Mouse (Mus musculus) myocyte (in vitro differentiated cells): Measurements from ENCODE around the gene Tinag. TPM values are rescaled to one million over a fixed set of nuclear protein-coding genes. Genes with fewer than 3 reads are reported as not detected.

Experiments used
- H3K27me3 ChIP-seq: one replicate; pipeline ENCODE4 v1.6.1; 2011; ENCODE audit not compliant: control insufficient read depth, insufficient read depth, insufficient read length
- H3K36me3 ChIP-seq: one replicate; pipeline ENCODE4 v1.6.1; 2011; ENCODE audit not compliant: control insufficient read depth, insufficient read depth
- H3K4me2 ChIP-seq: one replicate; pipeline ENCODE4 v1.6.1; 2011; ENCODE audit warnings: low read depth, control low read depth
- H3K4me3 ChIP-seq: one replicate; pipeline ENCODE4 v1.5.1; 2011; ENCODE audit warnings: mild to moderate bottlenecking, control low read depth, moderate library complexity
- H3K79me2 ChIP-seq: one replicate; pipeline ENCODE4 v1.6.1; 2011; ENCODE audit not compliant: control insufficient read depth, insufficient read depth
- H3ac ChIP-seq: one replicate; pipeline ENCODE4 v1.6.1; 2011; ENCODE audit not compliant: control insufficient read depth, insufficient read length
- CEBPB ChIP-seq: IDR thresholded peaks from 2 replicates; pipeline ENCODE4 v1.6.1; 2011; ENCODE audit warnings: mild to moderate bottlenecking, moderate library complexity; ENCODE audit not compliant: poor library complexity, insufficient read depth, severe bottlenecking
- E2F4 ChIP-seq: IDR thresholded peaks from one replicate; pipeline ENCODE4 v1.6.1; 2011; ENCODE audit warnings: mild to moderate bottlenecking, control low read depth, moderate library complexity; ENCODE audit not compliant: insufficient read depth
- MAX ChIP-seq: IDR thresholded peaks from one replicate; pipeline ENCODE4 v1.6.1; 2011; ENCODE audit warnings: low read depth, mild to moderate bottlenecking, control low read depth
- MYOD1 ChIP-seq, 3 experiments: IDR thresholded peaks; one replicate each; pipeline ENCODE4 v1.6.1; 2011; ENCODE audit warnings: control low read depth in 2 of 3, low read depth in 2 of 3, mild to moderate bottlenecking in 2 of 3, moderate library complexity in 1 of 3; ENCODE audit not compliant: insufficient read length in 2 of 3, control insufficient read depth in 1 of 3
- MYOG ChIP-seq, 3 experiments: IDR thresholded peaks; one replicate each; pipeline ENCODE4 v1.6.1; 2011; ENCODE audit warnings: control low read depth in 2 of 3, low read depth in 2 of 3, mild to moderate bottlenecking in 2 of 3; ENCODE audit not compliant: insufficient read length in 2 of 3, control insufficient read depth in 1 of 3, insufficient read depth in 1 of 3
- POLR2A ChIP-seq: IDR thresholded peaks from one replicate; pipeline ENCODE4 v1.6.1; 2011; ENCODE audit warnings: low read depth, mild to moderate bottlenecking, control low read depth, moderate library complexity; ENCODE audit not compliant: insufficient read length
- POLR2AphosphoS2 ChIP-seq: IDR thresholded peaks from one replicate; pipeline ENCODE4 v1.6.1; 2011; ENCODE audit warnings: low read depth, control low read depth; ENCODE audit not compliant: insufficient read length
- REST ChIP-seq: IDR thresholded peaks from one replicate; pipeline ENCODE4 v1.6.1; 2011; ENCODE audit warnings: mild to moderate bottlenecking, control low read depth, moderate library complexity; ENCODE audit not compliant: insufficient read depth, insufficient read length
- SRF ChIP-seq: IDR thresholded peaks from one replicate; pipeline ENCODE4 v1.6.1; 2011; ENCODE audit warnings: low read depth; ENCODE audit not compliant: control insufficient read depth, insufficient read length
- TCF12 ChIP-seq: IDR thresholded peaks from one replicate; pipeline ENCODE4 v1.6.1; 2011; ENCODE audit warnings: mild to moderate bottlenecking, control low read depth; ENCODE audit not compliant: poor library complexity, insufficient read depth, severe bottlenecking
- TCF3 ChIP-seq: IDR thresholded peaks from one replicate; pipeline ENCODE4 v1.6.1; 2011; ENCODE audit warnings: low read depth, control low read depth; ENCODE audit not compliant: insufficient read length
- USF1 ChIP-seq: IDR thresholded peaks from one replicate; pipeline ENCODE4 v1.6.1; 2011; ENCODE audit warnings: low read depth, mild to moderate bottlenecking, control low read depth, moderate library complexity
- polyA plus RNA-seq: library from polyadenylated mRNA; unstranded; fragments of >200 nt; fragmentation: generic; extraction: Trizol; gene quantifications from one replicate; pipeline ENCODE4 v1.2.1, GENCODE M21; 2012; ENCODE audit warnings: missing spikeins

Tinag gene
- polyA plus RNA-seq, 1 experiment: not detected

DNA sequence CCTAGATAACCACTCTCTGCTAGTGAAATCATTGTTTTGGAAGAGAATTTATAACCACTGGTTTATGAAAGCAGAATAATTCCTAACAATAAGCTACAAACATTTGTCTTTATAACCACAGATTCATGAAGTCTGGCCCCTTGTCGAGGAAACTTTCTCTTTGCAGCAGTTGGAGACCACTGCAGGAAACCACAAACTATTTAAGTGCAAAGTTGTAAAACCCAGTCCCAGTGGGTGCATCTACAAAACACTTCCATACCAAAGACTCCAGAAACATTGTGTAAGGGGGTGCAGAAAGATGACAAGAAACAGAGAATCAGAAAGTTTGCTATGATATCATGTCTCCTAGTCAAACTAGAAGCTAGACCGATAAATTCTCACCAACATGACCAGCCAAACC lies 5.8 kb upstream of the Tinag start:
- TF ChIP-seq POLR2A: no peak
- no peak for TF ChIP-seq MYOD1 (IDR thresholded peaks at IDR 0.05; ENCODE audit: control insufficient read depth in 1 of 3, insufficient read length in 2 of 3, low read depth in 2 of 3)
- TF ChIP-seq TCF3: no peak
- TF ChIP-seq USF1: no peak
- no peak for TF ChIP-seq MYOG (IDR thresholded peaks at IDR 0.05; ENCODE audit: control insufficient read depth in 1 of 3, insufficient read depth in 1 of 3, insufficient read length in 2 of 3, low read depth in 2 of 3)
- no peak for TF ChIP-seq TCF12
- TF ChIP-seq REST: no peak
- no peak for TF ChIP-seq CEBPB
- TF ChIP-seq SRF: no peak
- no peak for TF ChIP-seq POLR2AphosphoS2
- TF ChIP-seq E2F4: no peak
- TF ChIP-seq MAX: no peak
- no peak overlapping the region for H3K4me3 ChIP-seq

DNA sequence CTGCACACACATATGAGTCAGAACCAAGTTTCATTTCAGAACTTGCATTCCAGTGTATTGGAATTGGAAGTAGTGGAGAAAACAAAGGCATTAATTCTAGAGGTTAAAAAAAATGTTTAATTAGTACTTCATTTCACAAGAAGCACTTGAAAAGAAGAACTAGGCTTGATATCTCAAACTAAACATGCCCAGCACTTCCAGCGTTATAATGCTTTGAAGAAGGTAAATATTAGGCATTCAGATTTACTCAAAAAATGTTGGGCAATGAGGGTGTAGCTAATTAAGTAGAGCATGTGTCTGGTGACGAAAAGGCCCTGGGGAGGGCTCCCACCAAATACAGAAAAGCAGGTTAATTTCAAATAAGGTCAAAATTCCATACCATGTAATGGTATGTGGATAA lies 4.1 kb upstream of the Tinag start:
- Histone ChIP-seq H3K4me3 (no peak overlapping the region), H3K36me3 (no peaks in the 10 kb centered on the region), H3K79me2 (no peaks in the 10 kb centered on the region), H3K4me2 (no peak overlapping the region), H3K27me3 (no peaks in the 10 kb centered on the region), H3ac (no peak overlapping the region)
- no peak for TF ChIP-seq CEBPB
- no peak for TF ChIP-seq TCF3
- no peak for TF ChIP-seq POLR2A
- TF ChIP-seq SRF: no peak
- TF ChIP-seq USF1: no peak
- TF ChIP-seq REST: no peak
- no peak for TF ChIP-seq MAX
- TF ChIP-seq E2F4: no peak
- TF ChIP-seq TCF12: no peak
- no peak for TF ChIP-seq MYOG (IDR thresholded peaks at IDR 0.05; ENCODE audit: control insufficient read depth in 1 of 3, insufficient read depth in 1 of 3, insufficient read length in 2 of 3, low read depth in 2 of 3)
- TF ChIP-seq MYOD1 (IDR thresholded peaks at IDR 0.05; ENCODE audit: control insufficient read depth in 1 of 3, insufficient read length in 2 of 3, low read depth in 2 of 3): no peak
- no peak for TF ChIP-seq POLR2AphosphoS2

More for the DNA sequence above, 5.8 kb upstream of the Tinag start:
- Histone ChIP-seq H3K27me3 (no peaks in the 10 kb centered on the region), H3ac (no peak overlapping the region), H3K36me3 (no peaks in the 10 kb centered on the region), H3K4me2 (no peak overlapping the region), H3K79me2 (no peaks in the 10 kb centered on the region)

DNA sequence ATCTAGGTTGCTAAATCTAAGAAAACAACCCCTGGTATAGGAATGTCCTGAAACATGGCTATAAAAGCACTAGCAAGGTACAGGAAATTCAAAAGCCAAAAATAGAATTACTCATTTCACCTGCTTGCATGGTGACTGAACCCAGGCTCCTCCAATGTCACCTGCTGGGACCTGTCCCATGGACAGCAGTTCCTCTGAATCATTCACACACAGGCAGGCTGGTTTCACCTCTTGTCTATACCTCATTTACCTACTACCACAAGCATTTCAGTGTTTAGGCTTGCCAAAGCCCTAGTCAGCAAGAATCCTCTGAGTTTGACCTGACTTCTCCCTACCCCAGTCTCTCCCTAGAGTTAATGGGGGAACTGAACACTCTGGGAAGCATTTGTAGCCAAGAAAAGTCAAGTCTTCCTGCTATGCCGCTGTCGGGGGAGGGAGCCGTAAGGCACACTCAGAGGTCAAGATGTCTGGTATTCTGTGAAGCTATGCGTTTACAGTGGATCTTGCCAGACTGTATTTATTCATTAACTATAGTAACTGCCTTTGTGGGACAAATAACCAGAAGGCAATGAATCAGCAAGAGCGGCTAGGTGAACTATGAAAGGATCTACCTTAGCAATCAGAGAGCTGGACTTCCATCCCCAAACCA lies 597 bp upstream of the Tinag start:
- Histone ChIP-seq H3K27me3 (no peaks in the 10 kb centered on the region), H3K36me3 (no peaks in the 10 kb centered on the region), H3K4me2 (no peak overlapping the region), H3K79me2 (no peaks in the 10 kb centered on the region), H3K4me3 (no peak overlapping the region), H3ac (no peak overlapping the region)
- no peak for TF ChIP-seq MAX
- no peak for TF ChIP-seq USF1
- TF ChIP-seq MYOG (IDR thresholded peaks at IDR 0.05; ENCODE audit: control insufficient read depth in 1 of 3, insufficient read depth in 1 of 3, insufficient read length in 2 of 3, low read depth in 2 of 3): no peak
- no peak for TF ChIP-seq POLR2A
- no peak for TF ChIP-seq MYOD1 (IDR thresholded peaks at IDR 0.05; ENCODE audit: control insufficient read depth in 1 of 3, insufficient read length in 2 of 3, low read depth in 2 of 3)
- no peak for TF ChIP-seq TCF3
- TF ChIP-seq SRF: no peak
- no peak for TF ChIP-seq CEBPB
- no peak for TF ChIP-seq POLR2AphosphoS2
- no peak for TF ChIP-seq TCF12
- no peak for TF ChIP-seq REST
- no peak for TF ChIP-seq E2F4

DNA sequence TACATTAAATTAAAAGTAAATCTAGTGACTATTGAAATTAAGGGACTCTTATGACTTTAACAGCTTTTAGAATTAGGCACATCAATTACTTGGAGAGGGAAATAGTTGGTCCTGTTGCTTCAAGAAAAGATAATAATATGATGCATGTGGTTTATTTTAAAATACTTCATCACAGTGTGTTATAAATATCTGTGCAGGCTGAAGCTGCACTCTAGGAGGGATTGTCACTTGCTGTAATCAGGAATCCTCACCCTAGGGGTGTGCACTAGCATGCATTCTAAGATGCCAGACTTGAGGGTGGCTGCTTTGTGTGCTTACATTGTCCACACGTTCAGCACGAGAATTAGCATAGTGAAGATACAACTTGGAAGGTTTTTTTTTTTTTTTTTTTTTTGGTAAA lies 10.2 kb downstream of the Tinag start:
- TF ChIP-seq E2F4 (no peak), TCF3 (no peak), USF1 (no peak), REST (no peak), MYOG (IDR thresholded peaks at IDR 0.05; ENCODE audit: control insufficient read depth in 1 of 3, insufficient read depth in 1 of 3, insufficient read length in 2 of 3, low read depth in 2 of 3) (no peak)

More for the DNA sequence above, 10.2 kb downstream of the Tinag start:
- Histone ChIP-seq H3K4me2 (no peak overlapping the region), H3ac (no peak overlapping the region), H3K36me3 (no peaks in the 10 kb centered on the region), H3K27me3 (no peaks in the 10 kb centered on the region), H3K79me2 (no peaks in the 10 kb centered on the region), H3K4me3 (no peak overlapping the region)
